Mouse (Mus musculus): ENCODE data around the gene Gnl3l.
A peak's percentile ranks its signal among the peaks of the same experiment; 100 is the strongest.

Gnl3l gene

DNA sequence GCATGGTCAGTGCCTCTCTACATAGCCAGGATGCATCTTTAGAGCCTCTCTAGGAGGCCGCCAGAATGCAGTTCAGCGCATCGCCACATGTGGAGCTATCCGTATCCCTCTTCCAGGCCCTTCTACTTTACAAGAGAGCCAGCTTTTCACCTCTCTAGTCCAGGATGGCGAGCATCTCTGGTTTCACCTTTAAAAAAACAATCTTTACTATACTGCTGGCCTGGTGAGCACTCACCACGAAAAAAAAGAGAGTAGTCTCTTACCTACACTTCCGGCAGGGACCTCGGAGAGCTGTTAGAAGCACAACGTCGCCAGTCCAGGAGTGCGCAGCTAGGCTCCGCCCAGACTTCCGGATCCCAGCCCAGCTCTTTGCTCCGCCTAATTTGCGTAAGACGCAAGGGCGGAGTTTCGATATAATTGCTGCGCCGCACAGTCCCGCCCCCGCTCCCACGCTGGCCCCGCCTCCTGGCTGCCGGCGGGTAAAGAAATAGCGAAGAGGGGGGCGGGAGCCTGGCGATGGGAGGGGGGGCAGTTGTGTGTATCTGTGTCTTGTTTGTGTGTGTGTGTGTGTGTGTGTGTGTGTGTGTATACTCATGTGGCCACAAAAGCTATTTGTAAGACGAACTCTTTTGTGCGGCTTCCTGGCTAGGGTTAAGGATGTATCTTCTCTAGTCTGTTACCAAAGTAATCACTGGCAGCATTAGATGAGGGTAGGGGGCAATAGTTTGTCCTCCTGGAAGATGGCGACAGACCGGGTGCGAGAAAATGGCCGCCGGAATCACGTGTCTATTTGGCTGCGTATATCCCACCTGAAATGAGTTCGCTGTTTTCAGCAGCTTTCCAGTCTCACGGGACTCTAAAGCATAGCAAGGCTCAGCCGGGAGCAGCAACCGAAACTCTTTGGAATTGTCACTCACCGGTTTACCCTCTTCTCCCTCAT lies at the start of gene Gnl3l:
Gene Gnl3l, minus strand, starts transcription at position 385 of the 940 bp plus-strand sequence.
- DNase-seq (ENCODE audit: low spot score in 2 of 2), result peak; percentile 90 to 91

DNA sequence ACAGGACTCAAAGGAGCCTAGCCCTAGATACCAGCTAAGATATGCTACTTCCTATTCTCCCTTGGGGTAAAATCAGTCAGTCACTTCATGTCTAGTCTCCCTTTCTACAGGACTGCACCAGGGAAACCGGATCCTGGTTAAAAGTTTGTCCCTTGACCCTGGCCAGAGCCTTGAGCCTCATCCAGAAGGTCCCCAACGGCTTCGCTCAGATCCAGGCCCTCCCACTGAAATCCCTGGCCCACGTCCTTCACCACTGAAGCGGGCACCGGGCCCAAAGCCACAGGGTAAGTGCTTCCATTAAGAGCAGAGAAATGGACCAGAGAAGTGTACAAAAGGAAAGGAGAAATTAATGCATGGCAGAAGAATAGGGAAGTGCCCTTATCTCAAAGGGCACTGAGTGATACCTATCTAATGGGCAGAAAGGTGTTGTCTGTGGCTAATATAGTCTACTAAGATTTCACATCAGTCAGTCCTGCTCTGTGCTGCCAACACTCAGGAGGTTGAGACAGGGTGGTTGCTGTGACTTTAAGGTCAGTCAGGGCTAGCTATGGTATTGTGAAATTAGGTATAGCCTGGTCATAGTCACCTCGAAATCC lies 49.0 kb upstream of the Gnl3l start:
- no peak for DNase-seq (ENCODE audit: low spot score in 2 of 2)

GRCm38 (mm10) chrX:151061615-151062299 lies 44.6 kb upstream of the Gnl3l start:
- DNase-seq (ENCODE audit: low spot score in 2 of 2), result no peak

DNA sequence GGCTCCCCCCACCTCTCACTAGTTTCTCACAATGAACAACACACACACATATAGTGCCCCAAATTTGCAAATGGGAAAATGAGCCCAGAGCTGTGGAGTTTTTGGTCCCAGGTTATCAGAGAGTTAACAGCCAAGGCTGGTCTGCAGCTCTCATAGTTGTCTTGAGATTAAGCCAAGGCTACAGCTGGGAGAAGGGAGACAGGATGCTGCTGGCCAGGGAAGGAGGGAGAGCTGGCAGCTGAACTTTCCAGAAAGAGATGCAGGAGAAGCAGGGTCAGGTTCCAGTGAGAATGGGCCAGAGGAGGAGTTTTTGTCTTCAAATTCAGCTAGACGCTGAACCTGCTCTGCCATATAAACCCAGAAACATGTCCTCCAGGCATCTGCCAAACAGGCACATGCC lies 42.2 kb upstream of the Gnl3l start:
- peak; percentile 50 to 54 for DNase-seq (ENCODE audit: low spot score in 2 of 2)

DNA sequence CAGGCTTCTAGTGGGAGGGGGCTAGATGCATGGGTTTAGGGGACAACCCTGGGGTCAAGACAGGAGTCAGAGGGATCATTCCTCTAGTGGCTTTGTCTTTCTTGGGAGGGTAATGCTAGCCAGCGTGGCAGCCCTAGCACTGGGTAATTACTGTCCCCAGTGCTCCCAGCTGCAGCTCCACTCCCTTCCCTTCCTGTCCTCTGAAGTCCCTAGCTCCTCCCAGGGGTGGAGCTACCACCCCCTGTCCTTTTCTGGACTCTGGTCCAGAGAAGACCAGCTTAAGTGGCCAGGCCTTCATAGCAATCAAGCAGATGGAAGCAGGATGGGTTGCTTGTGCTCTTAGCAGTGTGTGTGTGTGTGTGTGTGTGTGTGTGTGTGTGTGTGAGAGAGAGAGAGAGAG lies 38.4 kb upstream of the Gnl3l start:
- peak; percentile 27 to 52 for DNase-seq (ENCODE audit: low spot score in 2 of 2)

GRCm38 (mm10) chrX:151054489-151054888 lies 37.4 kb upstream of the Gnl3l start:
- DNase-seq (ENCODE audit: low spot score in 2 of 2), result no peak

DNA sequence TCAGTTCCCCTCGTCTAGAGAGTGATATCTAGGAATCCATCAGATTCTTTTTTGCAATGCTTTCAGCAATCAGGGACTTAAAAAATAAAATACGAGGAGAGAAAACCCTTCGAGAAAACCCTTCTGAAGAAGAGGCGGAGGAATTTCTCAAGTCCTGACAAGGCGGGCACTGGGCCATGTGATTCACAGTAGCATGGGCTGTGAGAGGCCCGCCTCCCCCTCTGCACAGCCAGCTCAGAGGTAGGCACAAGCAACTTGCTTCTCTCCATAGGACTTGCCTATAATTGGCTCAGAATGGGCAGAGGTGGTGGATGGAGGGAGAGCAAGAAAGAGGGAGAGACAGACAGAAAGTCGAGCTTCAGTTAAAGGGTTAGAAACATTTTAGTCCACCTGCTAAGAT lies 33.2 kb upstream of the Gnl3l start:
- DNase-seq (ENCODE audit: low spot score in 2 of 2), result no peak

GRCm38 (mm10) chrX:151049661-151050215 lies 32.6 kb upstream of the Gnl3l start:
- DNase-seq (ENCODE audit: low spot score in 2 of 2), result no peak

DNA sequence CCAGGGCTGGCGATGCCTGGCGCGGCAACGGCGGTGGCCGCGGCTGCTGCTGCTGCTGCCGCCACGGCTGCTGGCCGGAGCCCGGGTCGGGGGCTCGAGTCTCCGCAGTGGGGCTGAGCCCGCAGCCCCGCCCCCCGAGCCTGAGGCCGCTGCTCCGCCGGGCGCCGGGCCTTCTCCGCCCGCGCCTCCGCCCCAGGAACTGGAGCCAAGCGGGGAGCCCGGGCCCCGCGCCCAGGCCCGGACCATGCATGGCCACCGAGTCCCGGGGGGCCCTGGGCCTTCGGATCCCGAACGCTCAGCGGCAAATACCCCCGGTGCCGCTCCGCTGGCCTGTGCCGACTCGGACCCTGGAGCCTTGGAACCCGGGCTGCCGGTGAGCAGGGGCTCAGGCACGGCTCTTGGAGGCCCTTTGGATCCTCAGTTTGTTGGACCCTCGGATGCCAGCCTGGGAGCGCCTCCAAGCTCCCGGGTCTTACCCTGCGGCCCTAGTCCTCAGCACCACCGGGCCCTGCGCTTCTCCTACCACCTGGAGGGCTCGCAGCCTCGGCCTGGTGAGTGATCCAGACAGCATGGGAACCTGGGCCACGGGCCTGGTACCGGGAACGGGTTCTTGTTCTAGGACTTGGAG lies 30.4 kb upstream of the Gnl3l start:
- peak in 1 of 2 experiments; percentile 31 for DNase-seq (ENCODE audit: low spot score in 2 of 2)

DNA sequence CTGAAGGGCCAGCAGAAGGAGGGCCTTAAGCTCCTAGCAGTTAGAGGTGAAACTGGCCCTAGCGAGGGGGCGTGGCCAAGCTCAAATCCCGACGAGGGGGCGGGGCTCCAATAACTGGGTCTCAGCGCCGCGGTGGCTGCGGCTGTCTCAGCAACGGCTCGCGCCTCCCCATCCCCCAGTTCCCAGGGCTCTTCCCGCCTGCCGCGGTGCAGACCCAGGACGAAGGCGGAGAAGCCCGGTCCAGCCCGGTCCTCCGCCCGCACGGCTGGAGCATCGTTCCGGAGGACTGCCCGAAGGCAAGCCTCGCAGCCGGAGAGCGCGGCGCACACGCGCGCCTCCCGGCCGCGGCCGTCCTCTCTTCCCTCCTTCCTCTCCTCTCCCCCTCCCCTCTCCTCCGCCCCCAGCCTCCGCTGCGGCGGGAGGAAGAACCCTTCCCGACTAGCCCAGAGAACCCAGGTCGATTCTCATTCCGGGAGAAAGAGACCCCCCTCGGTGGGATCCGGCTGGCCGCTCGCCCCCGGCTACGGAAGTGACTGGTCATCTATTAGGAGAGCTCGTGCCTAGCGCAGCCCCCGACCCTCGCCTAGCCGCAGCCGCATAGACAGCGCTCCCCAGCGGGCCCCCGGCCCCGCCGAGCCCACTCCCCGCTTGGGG lies 29.8 kb upstream of the Gnl3l start:
- peak; percentile 75 to 86 for DNase-seq (ENCODE audit: low spot score in 2 of 2)

GRCm38 (mm10) chrX:151046321-151046720 lies 29.2 kb upstream of the Gnl3l start:
- DNase-seq (ENCODE audit: low spot score in 2 of 2), result no peak

DNA sequence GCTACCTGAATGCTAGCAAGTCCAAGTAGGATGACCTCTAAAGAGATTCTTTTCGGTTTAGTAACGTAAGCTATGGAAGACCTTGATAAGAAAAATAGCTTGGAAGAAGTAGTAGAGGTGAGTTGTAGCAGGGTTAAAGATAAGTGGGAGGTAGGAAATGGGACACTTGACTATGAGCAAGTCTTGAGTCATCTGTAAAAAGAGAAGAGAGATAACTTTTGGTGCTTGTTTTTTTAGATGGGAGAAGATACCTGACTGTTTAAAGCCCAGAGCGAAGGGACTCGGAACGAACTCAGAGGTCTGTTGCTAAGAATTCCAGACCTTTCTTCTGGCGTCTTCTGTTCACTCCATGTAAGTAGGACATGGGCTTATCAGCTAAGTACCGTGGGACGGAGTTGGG lies 28.7 kb upstream of the Gnl3l start, which contains the start of gene Fgd1:
Gene Fgd1, plus strand, starts transcription at position 301 of the 400 bp plus-strand sequence.
- DNase-seq (ENCODE audit: low spot score in 2 of 2), result no peak

DNA sequence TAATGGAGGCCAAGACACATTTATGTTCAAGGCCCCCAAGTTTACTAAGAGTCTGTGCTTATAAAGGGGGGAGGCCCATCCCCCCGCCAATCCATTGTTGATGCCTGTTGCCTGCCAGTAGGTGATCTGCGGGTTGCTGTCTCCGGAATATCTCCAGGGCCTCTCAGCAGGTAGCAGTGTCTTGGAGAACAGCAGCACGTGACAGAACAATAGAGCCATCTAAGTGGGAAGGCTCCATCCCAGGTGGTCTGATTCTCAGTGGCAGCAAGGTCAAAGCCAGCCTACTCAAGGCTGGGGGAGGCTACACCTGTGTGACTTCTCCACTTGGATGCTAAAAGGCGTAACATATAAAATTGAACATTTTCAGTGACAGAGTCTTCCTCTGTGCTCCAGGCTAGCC lies 24.1 kb upstream of the Gnl3l start:
- no peak for DNase-seq (ENCODE audit: low spot score in 2 of 2)

DNA sequence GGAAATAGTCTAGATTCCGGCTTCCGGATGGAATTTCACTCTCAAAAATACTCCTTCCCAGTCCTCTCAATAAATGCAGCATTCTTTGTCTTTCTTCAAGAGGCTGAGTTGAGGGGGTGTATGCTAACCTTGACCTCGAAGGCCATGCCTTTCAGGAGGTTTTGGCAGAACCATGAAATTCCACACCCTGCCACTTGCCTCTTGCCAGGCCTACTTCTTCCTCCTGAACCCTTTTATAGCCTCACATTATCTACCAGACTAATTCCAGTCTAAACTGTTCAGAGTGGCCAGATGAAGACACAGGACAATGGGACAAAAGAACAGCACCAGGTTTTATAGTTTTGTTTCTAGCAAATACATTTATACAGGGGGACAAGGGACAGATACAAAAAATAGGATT lies 14.3 kb upstream of the Gnl3l start:
- DNase-seq (ENCODE audit: low spot score in 2 of 2), result peak in 1 of 2 experiments; percentile 30

GRCm38 (mm10) chrX:151018798-151019197 lies 1.7 kb upstream of the Gnl3l start:
- DNase-seq (ENCODE audit: low spot score in 2 of 2), result no peak

GRCm38 (mm10) chrX:151017897-151018296 lies 775 bp upstream of the Gnl3l start:
- no peak for DNase-seq (ENCODE audit: low spot score in 2 of 2)

DNA sequence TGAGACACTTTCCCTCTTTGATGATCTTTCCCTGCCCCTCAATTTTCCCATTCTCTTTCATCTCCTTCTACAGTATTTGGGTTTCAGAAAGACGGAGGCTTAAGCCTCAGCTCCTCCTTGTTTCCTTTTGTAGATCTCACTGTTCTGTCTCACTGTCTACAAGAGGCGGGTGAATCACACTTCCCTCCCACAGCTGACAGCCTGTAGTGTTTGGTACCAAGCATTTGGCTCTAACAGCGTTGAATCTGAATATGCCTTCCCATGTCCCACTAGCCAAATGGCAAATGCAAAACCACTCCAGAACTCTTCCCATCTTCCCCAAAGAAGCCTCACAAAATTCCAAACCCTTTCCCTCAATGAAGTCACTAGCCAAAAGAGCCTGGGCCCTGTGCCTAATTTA lies 20.3 kb downstream of the Gnl3l start:
- DNase-seq (ENCODE audit: low spot score in 2 of 2), result no peak

GRCm38 (mm10) chrX:150981621-150982020 lies 35.5 kb downstream of the Gnl3l start:
- no peak for DNase-seq (ENCODE audit: low spot score in 2 of 2)

DNA sequence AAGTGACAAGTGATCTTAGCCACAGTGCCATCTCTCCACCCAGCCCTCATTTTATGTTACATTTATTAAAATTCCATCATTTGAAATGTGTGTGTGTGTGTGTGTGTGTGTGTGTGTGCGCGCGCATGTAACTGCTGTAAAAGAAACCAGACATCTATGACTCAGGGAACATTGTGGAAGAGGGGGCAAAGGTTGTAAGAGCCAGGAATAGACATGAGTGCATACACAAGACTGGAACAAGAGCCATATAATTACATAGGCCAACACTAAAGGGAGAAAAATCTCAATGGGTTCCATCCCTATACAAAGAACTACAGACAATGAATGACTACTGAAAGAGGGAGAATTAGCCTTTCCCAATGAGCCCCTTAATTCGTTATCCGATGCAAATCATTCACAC lies 41.7 kb downstream of the Gnl3l start:
- no peak for DNase-seq (ENCODE audit: low spot score in 2 of 2)

DNA sequence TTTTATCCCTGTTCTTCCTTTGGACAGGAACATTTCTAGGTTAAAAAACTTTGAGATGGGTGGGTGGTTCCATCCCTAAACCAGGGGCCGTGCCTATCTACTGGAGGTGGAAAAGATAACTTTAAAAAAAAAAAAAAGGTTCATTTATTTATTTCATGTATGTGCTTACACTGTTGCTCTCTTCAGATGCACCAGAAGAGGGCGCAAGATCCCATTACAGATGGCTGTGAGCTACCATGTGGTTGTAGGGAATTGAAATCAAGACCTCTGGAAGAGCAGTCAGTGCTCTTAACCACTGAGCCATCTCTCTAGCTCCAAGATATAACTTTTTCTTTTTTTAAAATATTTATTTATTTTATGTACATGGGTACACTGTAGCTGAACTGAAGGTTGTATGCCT lies 54.1 kb downstream of the Gnl3l start:
- DNase-seq (ENCODE audit: low spot score in 2 of 2), result no peak

GRCm38 (mm10) chrX:150960702-150961101 lies 56.4 kb downstream of the Gnl3l start:
- no peak for DNase-seq (ENCODE audit: low spot score in 2 of 2)
